Mouse (Mus musculus): ENCODE results near the gene Tsga10.

Tsga10 gene

DNA sequence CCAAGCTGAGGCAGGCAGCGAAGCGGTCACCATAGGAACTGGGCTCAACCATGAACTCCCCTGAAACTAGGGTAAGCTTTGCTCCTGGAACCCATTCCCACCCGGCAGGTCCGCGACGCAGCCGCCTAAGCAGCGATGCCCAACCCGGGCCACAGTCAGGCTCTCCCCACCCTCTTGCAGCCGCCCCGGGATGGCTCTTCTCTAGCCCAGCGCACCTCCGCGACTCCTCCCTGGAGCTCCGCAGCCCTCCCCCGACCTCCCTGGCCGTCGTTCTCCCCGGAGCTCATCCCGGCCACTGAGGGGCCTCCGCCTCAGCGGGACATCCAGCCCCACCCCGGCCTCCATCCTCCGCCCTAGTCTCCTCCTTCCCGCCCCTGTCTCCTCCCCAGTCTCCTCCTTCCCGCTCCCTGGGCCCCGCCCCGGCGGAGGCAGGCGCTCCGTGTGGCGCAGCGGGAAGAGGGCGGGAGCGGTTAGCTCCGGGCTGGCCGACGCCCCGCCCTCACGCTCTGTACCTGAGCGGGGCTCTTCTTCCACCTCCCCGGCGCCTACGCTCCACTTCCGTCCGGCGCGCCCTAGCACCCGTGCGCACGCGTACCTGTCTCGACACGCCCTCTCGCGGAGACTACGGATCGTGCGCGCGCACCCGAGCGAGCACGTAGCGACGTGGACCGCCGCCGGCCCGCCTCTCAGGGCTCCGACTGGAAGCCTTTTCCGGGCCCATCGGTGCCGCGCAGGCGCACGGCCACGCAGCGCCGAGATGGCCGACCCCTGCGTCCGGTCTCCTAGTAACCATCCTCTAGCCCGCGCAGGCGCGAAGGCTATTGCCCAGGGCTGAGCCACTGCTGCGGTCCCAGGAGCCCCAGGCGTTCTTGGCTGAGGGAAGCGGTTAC lies 1.5 kb downstream of the Tsga10 start:
- DNase-seq (ENCODE audit: low spot score) = peak; percentile 100

GRCm38 (mm10) chr1:37850696-37851095 lies 15.5 kb downstream of the Tsga10 start:
- DNase-seq (ENCODE audit: low spot score) = no peak

DNA sequence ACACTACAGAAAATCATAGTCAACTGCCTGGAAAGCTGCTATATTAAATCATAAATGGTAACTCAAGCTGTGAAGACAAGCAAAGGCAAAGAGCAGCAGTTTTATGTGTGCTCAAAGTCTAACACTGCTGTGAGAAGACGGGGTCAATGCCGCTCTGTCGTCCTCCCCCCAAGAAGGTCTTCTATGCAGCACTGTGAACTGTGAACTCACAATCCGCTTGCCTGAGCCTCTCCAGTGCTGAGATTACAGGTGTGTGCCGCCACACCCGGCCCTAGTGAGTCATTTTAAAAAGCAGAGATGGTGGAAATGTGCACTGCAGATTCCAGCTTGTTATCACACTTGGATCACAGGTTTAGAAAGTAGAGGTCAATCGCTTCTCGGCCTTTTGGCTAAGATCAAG lies 19.4 kb downstream of the Tsga10 start:
- no peak for DNase-seq (ENCODE audit: low spot score)

DNA sequence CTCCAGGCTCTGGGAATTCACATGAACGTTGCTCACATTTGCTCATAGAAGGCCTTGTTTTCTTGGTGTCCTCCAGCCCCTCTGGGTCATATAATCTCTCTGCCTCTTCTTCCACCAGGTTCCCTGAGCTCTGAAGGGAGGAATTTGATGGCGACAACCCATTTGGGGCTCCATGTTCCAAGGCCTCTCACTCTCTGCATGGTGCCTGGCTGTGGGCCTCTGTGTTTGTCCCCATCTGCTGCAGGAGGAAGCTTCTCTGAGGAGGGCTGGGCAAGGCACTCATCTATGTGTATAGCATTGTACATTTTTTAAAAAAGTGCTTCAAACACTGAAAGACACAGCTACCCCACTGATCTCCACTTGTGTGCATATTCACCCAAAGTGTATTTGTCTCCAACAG lies 34.5 kb downstream of the Tsga10 start:
- DNase-seq (ENCODE audit: low spot score) = no peak

GRCm38 (mm10) chr1:37802291-37802690 lies 63.9 kb downstream of the Tsga10 start:
- DNase-seq (ENCODE audit: low spot score) = peak; percentile 18

GRCm38 (mm10) chr1:37800298-37800697 lies 65.9 kb downstream of the Tsga10 start:
- no peak for DNase-seq (ENCODE audit: low spot score)

- DNase-seq (ENCODE audit: low spot score) = no peak
These were observed 66.7 kb downstream of the Tsga10 start for GRCm38 (mm10) chr1:37799505-37799904.

DNA sequence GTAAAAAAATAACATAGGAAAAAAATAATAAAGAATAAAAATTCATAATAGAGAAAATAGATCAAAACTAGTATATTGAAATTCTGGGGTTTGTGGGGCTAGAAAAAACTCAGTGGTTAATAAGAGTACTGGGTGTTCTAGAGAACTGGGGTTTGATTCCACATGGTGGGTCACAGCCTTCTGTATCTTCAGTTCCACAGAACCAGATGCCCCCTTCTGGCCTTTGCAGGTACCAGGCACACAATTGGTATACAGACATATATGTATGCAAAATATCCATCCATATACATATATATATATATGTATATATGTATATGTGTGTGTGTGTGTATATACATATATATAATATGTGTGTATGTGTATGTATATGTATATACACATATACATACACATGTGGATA lies 106.8 kb downstream of the Tsga10 start:
- DNase-seq (ENCODE audit: low spot score) = peak; percentile 22

GRCm38 (mm10) chr1:37744650-37745259 lies 121.5 kb downstream of the Tsga10 start:
- DNase-seq (ENCODE audit: low spot score) = no peak

- no peak for DNase-seq (ENCODE audit: low spot score)
These were observed 123.5 kb downstream of the Tsga10 start for GRCm38 (mm10) chr1:37742602-37743270.

- no peak for DNase-seq (ENCODE audit: low spot score)
These were observed 124.1 kb downstream of the Tsga10 start for GRCm38 (mm10) chr1:37742126-37742525.

DNA sequence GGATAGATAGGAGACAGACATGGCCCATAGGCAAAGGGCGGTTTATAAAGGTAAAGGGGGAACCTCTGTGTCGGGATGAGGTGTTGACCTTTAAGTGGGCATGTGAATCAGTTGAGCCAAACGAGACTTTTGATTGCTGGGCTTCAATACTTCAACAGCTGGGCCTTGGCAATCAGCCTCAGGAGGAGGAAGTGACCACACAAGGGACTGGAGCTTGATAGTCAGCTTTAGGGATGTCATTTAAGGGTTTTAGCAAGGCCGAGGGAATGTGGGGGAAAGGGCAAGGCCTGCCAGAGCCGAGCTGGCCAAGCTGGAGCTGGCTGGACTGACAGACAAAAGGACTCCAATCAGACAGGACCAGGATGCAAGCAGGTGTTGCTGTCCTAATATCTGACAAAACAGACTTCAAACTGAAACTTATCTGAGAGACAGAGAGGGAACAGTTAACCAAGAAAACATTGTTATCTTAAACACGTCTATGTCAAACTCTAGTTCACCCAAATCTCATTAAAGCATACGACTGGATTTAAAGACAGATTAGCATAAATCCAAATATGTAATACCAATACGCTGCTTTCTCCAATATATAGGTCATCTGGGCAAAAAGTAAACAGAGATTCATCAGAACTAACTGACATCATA lies 125.9 kb downstream of the Tsga10 start:
- DNase-seq (ENCODE audit: low spot score) = no peak

GRCm38 (mm10) chr1:37738895-37739294 lies 127.3 kb downstream of the Tsga10 start:
- DNase-seq (ENCODE audit: low spot score) = no peak

- DNase-seq (ENCODE audit: low spot score) = no peak
These were observed 129.2 kb downstream of the Tsga10 start for GRCm38 (mm10) chr1:37737045-37737444.

DNA sequence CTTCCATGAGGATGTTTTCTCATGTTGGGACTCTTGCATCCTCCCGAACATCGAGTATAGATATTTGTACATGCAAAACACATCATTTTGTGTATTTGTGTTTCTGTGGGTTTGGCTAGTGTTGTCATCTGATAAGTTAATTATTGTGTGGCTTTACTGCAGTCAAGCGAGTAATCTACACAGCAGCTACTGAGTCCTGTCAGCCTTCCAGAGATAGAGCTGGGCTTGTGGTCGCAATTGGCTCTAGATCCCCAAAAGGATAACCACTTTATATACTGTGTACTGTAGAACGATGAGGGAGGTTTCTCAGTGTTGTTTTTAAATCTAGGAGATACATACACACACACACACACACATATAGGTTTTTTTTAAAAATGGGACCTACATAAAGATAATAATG lies 130.3 kb downstream of the Tsga10 start:
- DNase-seq (ENCODE audit: low spot score) = no peak

- no peak for DNase-seq (ENCODE audit: low spot score)
These were observed 131.4 kb downstream of the Tsga10 start for GRCm38 (mm10) chr1:37734841-37735240.

DNA sequence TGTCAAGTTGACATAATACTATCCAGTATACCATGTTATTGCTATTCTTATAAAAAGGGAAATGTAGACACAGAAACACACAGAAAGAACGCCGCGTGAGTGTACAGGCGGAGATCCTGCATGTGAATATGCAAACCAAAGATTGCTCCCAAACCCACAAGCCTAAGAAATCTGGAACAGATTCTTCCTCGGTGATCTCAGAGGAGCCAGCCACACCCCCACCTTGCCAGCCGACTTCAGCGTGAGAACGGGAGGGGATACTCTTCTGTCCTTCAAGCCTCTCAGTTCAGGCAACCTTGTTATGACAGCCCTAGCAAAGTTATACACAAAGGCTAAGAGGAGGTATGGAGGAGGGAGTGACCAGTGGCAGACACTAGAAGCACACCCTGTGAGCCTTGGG lies 136.9 kb downstream of the Tsga10 start:
- no peak for DNase-seq (ENCODE audit: low spot score)

- DNase-seq (ENCODE audit: low spot score) = no peak
These were observed 138.2 kb downstream of the Tsga10 start for GRCm38 (mm10) chr1:37728053-37728452.

DNA sequence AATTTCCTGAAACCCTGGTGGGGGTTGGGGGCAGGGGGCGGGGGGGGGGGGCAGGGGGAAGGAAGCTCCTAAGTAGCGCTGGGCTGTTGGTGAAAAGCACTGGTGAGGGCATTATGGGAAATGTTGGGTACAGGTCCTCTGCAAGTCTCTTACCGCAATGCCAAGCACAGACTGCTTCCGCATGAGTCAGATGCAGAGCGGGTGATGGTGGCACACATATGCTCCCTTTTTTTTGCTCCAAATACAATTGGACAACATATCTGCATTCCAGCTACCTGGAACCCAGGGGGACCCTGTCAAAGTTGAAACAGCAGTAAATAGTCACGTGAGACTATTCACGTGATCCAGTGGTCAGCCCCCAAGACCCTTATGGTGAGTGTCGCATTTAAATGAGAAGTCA lies 139.0 kb downstream of the Tsga10 start:
- DNase-seq (ENCODE audit: low spot score) = peak; percentile 53

DNA sequence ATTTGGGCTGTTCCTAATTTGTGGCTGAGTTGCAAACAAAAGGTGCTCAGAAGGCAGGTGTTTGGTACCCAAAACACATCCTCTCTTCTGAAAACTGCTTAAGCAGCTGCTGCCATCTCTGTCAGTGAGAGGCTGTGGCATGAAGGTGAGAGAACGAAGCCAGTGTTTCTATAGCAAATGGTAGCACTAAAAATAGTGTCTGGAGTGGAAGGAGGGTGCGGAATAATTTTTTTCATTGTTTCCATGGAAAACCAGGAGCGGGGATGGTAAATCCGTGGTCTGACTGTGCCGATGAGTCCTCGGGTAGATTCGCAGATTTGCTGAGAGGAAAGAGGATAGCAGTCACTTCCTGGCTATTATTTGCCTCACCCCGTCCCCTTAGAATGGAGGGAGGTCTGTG lies 139.8 kb downstream of the Tsga10 start:
- peak; percentile 59 for DNase-seq (ENCODE audit: low spot score)

DNA sequence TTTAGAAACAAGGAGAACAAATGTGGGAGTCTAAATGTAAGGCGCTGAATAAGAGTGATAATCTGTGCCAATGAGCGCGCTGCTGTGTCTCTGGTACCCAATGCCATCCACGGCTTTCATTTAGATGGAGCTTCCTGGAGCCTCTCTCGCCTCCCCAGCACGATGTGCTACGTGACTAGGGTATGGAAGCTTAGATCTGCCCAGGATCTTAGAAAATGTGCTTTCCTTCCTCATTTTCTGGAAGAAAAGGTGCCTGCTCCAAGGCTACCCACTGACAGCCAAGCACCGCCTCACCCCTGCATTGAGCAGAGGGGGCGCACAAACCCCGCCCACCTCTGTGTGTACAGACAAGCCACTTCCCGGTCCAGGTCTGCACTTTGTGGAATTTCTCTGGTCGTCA lies 140.3 kb downstream of the Tsga10 start:
- DNase-seq (ENCODE audit: low spot score) = peak; percentile 72

GRCm38 (mm10) chr1:37721092-37721491 lies 145.1 kb downstream of the Tsga10 start:
- DNase-seq (ENCODE audit: low spot score) = no peak

Data from layer of hippocampus, adult 11-12 months (tissue).